Mouse (Mus musculus) ES-E14 (cell line): ENCODE measurements around the gene Prrc2b.

Source experiments
- HCFC1 ChIP-seq: IDR thresholded peaks from 2 replicates; pipeline ENCODE4 v1.6.1; 2012; ENCODE audit warnings: low read length, inconsistent platforms, borderline replicate concordance; ENCODE audit not compliant: insufficient read depth
- MAFK ChIP-seq: IDR thresholded peaks from 2 replicates; pipeline ENCODE4 v1.6.1; 2014; ENCODE audit warnings: mild to moderate bottlenecking, low read depth, low read length, inconsistent platforms; ENCODE audit not compliant: insufficient read depth
- ZC3H11A ChIP-seq: IDR thresholded peaks from 2 replicates; pipeline ENCODE4 v1.6.1; 2012; ENCODE audit warnings: low read depth, mild to moderate bottlenecking, inconsistent platforms, low read length, borderline replicate concordance
- ZNF384 ChIP-seq: IDR thresholded peaks from 2 replicates; pipeline ENCODE4 v1.6.1; 2012; ENCODE audit warnings: low read depth, low read length, inconsistent platforms

DNA sequence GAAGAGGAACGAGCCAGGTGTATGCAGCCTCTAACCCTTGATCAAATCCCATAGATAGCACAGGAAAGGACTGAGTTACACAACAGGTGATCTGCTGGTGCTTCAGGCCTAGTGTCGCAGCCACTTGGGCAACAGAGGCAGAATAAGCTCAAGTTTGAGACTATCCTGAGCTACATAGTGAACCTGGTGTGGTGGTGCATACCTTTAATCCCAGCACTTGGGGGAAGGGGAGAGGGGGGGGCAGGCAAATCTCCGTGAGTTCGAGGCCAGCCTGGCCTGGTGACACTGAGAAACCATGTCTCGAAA lies 22.4 kb upstream of the Prrc2b start:
- TF ChIP-seq HCFC1 (no peak), ZNF384 (no peak), ZC3H11A (no peak), MAFK (no peak)
